Mouse (Mus musculus): ENCODE data around the gene Dlx1.

Dlx1 gene

DNA sequence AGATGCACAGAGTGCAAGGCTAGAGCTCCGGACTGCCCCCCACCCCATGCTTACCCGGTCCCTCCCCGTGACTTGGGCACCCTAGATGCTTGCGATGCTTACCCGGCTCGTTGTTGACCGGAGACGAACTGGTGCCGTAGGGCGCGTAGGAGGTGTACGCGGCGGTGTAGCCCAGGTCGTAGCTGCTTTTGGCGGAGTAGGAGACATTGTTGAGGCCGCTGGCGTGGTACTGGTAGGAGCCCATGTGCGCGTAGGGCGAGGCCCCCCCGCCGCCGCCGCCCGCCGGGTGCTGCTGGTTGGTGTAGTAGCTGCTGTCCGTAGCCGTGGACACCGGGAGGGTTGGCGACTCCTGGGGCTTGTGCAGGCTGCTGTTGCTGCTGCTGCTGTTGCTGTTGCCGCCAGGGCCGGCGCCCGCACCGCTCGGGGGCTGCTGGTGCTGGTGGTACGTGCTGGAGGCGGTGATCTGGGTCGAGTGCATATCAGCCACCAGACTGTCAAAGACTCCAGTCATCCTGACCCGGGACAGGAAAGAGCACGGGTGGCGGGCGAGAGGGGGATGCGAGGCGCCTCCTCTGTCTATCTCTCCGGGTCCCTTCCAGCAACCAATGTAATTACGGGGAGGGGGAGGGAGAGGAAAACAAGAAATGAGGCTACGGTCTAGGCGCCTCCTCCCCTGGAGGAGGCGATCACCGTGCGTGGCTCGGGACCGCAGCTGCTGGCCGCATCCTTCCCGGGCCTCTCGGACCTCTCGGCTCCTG, 18.1 kb downstream of the Dlx1 start:
- DNase-seq (ENCODE audit: low read depth, low spot score): no peak

DNA sequence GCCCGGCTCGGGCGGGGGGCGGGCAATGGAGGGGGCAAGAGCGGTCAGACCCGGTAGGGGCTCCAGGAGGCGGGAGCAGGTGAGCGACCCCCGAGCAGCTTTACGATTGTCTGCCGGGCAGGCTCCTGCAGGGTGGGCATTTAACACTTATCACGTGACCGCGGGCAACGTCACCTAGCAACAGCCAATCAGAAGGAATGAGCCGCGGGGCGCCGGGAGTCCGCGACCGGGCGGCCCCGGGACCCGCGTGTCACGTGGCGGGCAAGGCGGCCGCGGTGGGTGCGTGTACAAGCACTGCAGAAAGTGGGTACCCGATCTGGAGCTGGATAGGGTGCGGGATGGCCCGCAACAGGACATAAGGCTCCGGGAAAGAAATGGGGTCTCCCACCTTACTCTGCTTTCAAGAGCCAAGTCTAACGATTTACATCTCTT, 18.7 kb downstream of the Dlx1 start, which contains the start of gene Dlx2:
Dlx2 (minus strand) TSS at position 115 of the 432 bp plus-strand sequence.
- no peak for DNase-seq (ENCODE audit: low read depth, low spot score)

DNA sequence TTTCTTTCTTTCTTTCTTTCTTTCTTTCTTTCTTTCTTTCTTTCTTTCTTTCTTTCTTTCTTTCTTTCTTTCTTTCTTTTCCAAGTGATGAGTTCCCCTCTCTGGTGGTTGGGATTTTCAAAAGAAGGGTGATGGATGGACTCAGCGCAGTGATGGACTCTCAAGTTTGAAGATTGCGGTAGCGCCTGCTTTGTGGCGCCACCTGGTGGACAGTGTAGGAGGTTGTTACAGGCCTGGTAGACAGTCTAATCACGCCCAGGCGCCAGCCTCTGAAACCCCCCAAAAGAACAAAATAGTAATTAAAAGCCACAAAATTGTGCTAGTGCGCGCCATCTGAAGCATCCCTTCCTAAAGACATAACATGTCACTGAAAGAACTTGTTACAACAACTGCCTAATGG, 19.9 kb downstream of the Dlx1 start:
- DNase-seq (ENCODE audit: low read depth, low spot score): no peak

DNA sequence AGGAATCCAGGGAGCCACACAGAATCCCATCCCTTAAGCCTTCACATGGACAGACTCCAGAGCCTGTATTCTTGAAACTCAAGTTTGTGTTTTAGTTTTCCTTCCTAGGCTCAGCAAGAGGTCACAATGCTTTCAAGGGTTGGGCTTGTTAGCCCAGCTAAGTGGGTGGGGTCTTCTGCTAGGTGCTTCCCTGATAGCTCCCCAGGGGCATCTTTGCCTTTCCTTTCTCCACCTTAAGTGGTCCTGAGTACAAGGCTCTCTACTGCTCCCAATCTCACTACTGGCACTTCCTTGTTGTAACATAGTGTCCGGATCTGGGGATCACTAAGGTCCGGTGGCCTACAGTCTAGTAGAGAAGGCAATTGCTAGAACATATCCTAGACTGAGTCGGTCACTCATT, 22.4 kb downstream of the Dlx1 start:
- no peak for DNase-seq (ENCODE audit: low read depth, low spot score)

DNA sequence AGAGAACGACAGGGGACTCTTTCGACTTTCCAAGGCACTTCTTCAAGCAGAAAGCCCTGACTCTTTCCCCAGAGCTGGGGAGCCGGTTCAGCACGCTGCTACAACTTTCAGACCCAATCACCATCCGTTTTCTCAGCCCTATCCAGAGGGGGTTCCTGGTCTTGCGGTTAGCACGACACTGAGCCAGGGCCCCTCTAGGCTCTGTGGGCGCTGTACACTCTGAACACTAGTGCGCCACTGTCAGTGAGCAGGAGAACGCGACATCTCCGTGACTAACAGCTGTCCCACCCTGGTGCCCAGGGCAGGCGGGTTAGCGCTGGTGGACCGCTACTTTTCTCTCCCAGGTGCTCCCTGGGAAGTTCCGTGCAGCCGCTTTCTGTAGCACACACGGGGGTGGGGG, 23.8 kb downstream of the Dlx1 start:
- DNase-seq (ENCODE audit: low read depth, low spot score): no peak

DNA sequence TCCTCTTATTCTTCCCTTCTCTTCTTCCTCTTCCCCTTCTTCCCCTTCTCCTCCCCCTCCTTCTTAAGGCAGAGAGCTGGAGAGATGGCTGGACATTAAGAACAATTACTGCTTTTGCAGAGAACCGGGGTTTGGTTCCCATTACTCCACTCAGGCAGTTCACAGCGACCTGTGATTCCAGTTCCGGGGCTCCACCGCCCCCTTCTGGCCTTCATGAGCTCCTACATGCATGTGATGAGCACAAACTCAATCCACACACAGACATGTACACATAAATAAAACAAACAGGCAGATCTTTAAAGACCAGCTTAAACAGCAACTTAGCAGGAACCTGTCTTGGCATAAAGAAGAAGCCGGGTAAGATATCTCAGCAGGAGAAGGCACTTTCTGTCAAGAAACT, 28.2 kb downstream of the Dlx1 start:
- no peak for DNase-seq (ENCODE audit: low read depth, low spot score)

DNA sequence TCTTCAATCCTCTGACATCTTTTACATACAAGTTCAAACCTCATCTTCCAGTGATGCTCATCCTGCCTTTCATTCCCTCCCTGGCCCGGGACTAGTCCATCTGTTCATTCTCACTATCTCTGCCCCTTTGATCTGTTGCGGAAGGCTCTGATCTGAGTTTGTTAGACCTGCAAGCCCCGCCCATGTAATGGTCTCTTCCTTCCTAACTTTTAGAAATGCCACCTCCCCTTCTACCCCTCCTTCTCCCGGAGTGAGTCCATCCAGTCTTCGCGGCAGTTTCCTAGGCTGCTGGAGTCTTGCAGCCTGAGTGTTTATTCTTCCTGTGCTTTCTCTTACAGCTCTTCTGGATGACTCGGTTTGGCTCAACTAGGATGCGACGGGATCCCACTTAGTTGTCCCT, 38.6 kb downstream of the Dlx1 start:
- no peak for DNase-seq (ENCODE audit: low read depth, low spot score)

DNA sequence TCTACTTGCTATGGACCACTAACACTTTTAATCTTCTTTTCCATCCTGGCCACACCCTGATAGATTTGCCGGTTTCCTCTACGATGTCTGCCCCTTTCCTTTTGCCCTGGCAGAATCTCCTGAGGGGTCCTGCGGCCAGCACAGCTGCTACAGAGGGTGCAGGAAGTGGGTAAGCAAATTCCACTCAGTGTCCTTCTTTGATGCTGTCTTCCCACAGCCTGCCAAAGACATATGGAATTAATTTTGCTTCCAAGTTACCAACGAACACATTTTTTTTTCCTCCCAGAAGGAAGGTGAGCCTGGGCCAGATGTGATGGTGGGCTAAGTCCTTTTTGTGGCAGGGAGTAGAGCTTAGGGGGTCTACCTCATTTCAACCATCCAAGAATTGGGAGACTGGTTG, 45.8 kb downstream of the Dlx1 start:
- DNase-seq (ENCODE audit: low read depth, low spot score): no peak

DNA sequence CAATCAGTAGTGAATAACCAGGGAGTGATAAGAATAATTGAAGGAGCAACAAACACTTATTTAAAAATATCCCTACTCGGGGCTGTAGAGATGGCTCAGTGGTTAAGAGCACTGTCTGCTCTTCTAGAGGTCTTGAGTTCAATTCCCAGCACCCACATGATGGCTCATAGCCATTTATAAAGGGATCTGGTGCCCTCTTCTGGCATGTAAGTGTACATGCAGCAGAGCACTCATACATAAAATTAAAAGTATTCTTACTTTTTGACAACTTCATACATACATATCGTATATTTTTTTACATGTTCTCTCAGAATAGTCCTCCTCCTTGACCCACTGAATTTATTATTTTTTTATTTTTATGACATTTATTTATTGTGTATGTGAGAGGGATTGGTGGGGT, 49.1 kb downstream of the Dlx1 start:
- no peak for DNase-seq (ENCODE audit: low read depth, low spot score)

DNA sequence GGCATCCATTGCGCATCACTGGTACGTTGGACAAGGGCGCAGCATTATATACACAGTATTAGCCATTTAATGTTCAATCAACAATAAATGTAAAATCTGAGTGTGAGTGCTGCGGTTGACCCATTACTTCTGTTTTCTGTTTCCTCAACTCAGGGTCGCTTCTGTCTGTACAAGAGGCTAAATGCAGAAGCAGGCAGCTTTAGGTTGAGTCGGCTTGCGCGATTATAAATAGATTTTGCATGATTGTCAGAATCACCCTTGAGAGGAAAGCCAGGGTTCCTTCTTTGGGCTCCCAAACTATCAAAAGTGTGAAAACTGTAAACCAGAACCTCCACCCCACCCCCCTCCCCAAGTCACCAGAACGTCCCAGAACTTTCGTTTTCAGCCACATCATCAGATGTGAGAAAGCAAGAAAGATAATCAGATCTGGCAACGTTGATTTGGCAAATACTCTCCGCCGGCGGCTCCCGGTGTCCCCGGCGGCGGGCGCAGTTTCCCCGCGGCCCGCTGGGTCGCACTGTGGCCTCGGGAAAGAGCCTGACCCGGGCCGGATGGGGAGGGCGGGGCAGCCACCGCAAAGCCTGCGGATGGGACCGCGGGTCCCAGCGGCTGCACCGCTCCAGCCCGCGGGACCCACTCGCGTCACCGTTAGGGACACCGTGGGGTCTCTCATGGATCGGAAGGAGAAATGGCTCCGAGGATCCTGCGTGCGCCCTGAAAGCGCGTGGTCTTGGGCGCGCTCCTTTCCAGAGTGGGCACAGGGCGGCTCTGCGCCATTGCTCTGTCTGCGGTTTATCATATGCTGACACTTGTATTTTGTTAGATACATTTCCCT, 52.9 kb downstream of the Dlx1 start:
- DNase-seq (ENCODE audit: low read depth, low spot score): no peak

DNA sequence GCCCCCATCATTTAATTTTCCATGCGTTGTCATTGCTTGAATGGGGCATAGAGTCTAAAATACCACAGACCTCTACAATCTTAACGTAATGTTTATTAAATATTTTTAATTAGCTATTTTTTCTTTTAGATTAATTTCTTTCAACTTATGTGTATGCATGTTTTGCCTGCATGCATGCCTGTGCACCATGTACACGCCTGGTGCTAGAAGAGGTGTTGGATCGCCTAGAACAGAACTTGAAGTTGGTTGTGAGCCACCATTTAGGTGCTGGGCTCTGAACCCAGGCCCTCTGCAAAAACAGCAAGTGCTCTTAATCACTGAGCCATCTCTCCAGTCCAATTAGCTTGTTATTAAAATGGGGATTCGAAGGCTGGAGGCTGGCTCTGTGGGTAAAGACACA, 53.6 kb downstream of the Dlx1 start:
- DNase-seq (ENCODE audit: low read depth, low spot score): no peak

Data from telencephalon, adult 2 months (tissue).